Comparison of ENCODE assay signal across 13 mouse cellular contexts in genomic region chr10:39376676-39377075, GRCm38 (mm10). TPM values are rescaled to one million over a fixed set of nuclear protein-coding genes. Genes with fewer than 3 reads are reported as not detected.
DNase-seq lines count a peak whose midpoint lies in the region; ATAC-seq and TF ChIP-seq lines count a peak whose summit lies in the region.
"Had no signal": no experiment of that assay in that cellular context is flagged by ENCODE, and none has a peak within 500 bp of the region (broad histone marks: within the 10 kb centered on the region; RNA-seq: fewer than 3 reads in every experiment).

No protein-coding gene starts in this region.

- no peak overlapping the region for H3K4me2 ChIP-seq in midbrain, embryonic 15.5 days
- no peak overlapping the region for H3K4me2 ChIP-seq in midbrain, postnatal 0 days (ENCODE audit: low read depth, low read length, poor library complexity, severe bottlenecking)
- H3K4me2 ChIP-seq in intestine, postnatal 0 days (replicated peaks; ENCODE audit: low read depth) = no peak overlapping the region
- H3K4me2 ChIP-seq: lung, embryonic 14.5 days had no signal

- no peak overlapping the region for H3K27ac ChIP-seq in midbrain, embryonic 15.5 days
- no peak overlapping the region for H3K27ac ChIP-seq in midbrain, postnatal 0 days (ENCODE audit: low read depth, low read length)
- no peak overlapping the region for H3K27ac ChIP-seq in intestine, postnatal 0 days (ENCODE audit: low read depth, low read length)

- no peak overlapping the region for H3K9ac ChIP-seq in midbrain, embryonic 15.5 days
- no peak overlapping the region for H3K9ac ChIP-seq in midbrain, postnatal 0 days (replicated peaks; ENCODE audit: low read length, poor library complexity, severe bottlenecking)
- no peak overlapping the region for H3K9ac ChIP-seq in intestine, postnatal 0 days (ENCODE audit: low read depth, low read length)
- H3K9ac ChIP-seq: lung, embryonic 14.5 days had no signal

- no peak for DNase-seq in frontal cortex, postnatal 25 days (ENCODE audit: low spot score in 2 of 2)
- no peak for DNase-seq in midbrain, postnatal 0 days (ENCODE audit: low spot score)
- peak; percentile 34 for DNase-seq in thymus, postnatal 25 days
- DNase-seq in urinary bladder, postnatal 14 days (ENCODE audit: low spot score) = no peak
- no peak for DNase-seq in frontal cortex, postnatal 14 days (ENCODE audit: low spot score in 2 of 2)
- DNase-seq: cerebellum, adult 2 months; heart, adult 18-20 months; lung, embryonic 14.5 days; right cerebral cortex, postnatal 25 days had no signal

- WGBS in midbrain, embryonic 15.5 days = 86% methylated on average over 9 of the region's 9 CpGs
- 84% methylated on average over 9 of the region's 9 CpGs for WGBS in midbrain, postnatal 0 days
- 55% methylated on average over 9 of the region's 9 CpGs for WGBS in intestine, postnatal 0 days

- no peaks in the 10 kb centered on the region for H3K9me3 ChIP-seq in midbrain, embryonic 15.5 days
- H3K9me3 ChIP-seq in midbrain, postnatal 0 days (ENCODE audit: low read length) = no peaks in the 10 kb centered on the region
- no peaks in the 10 kb centered on the region for H3K9me3 ChIP-seq in intestine, postnatal 0 days (ENCODE audit: control insufficient read depth)

- no peaks in the 10 kb centered on the region for H3K27me3 ChIP-seq in midbrain, embryonic 15.5 days (replicated peaks)
- H3K27me3 ChIP-seq in midbrain, postnatal 0 days (ENCODE audit: insufficient read depth, low read length) = no peaks in the 10 kb centered on the region
- H3K27me3 ChIP-seq in intestine, postnatal 0 days (replicated peaks; ENCODE audit: control insufficient read depth, insufficient read depth, low read length) = no peaks in the 10 kb centered on the region
- H3K27me3 ChIP-seq: CH12.LX had no signal

- H3K4me3 ChIP-seq in midbrain, embryonic 15.5 days = no peak overlapping the region
- no peak overlapping the region for H3K4me3 ChIP-seq in midbrain, postnatal 0 days (ENCODE audit: low read depth, low read length)
- H3K4me3 ChIP-seq in intestine, postnatal 0 days (ENCODE audit: low read depth, low read length) = no peak overlapping the region

- peaks cover 85% of the 10 kb centered on the region for H3K4me1 ChIP-seq in midbrain, embryonic 15.5 days
- H3K4me1 ChIP-seq in midbrain, postnatal 0 days (ENCODE audit: insufficient read depth, low read length) = peaks cover 39% of the 10 kb centered on the region
- peaks cover 18% of the 10 kb centered on the region for H3K4me1 ChIP-seq in intestine, postnatal 0 days (replicated peaks; ENCODE audit: control insufficient read depth, insufficient read depth, low read length)

- no peaks in the 10 kb centered on the region for H3K36me3 ChIP-seq in midbrain, embryonic 15.5 days (replicated peaks)
- H3K36me3 ChIP-seq in midbrain, postnatal 0 days (ENCODE audit: insufficient read depth, low read length) = no peaks in the 10 kb centered on the region
- no peaks in the 10 kb centered on the region for H3K36me3 ChIP-seq in intestine, postnatal 0 days (ENCODE audit: control insufficient read depth, insufficient read depth)

- TF ChIP-seq CTCF in midbrain, postnatal 0 days (IDR thresholded peaks at IDR 0.05) = no peak
- no peak for TF ChIP-seq CTCF in intestine, postnatal 0 days (IDR thresholded peaks at IDR 0.05; ENCODE audit: low read depth)

- peak; percentile 25; the same call in 1 of the 2 replicates for ATAC-seq in frontal cortex, adult (ENCODE audit: low TSS enrichment)
- 0 out of 2 replicates have a peak, but pooled peaks have one; percentile 18 for ATAC-seq in midbrain, embryonic 15.5 days (replicated peaks)
- ATAC-seq in midbrain, postnatal 0 days (ENCODE audit: low FRiP score) = no peak
- peak; percentile 38 for ATAC-seq in intestine, postnatal 0 days

RNA-seq across cellular contexts. Expression of gene Fyn, which starts 8.0 kb away (rescaled TPM):
- 70.3 and 71.0 TPM in 2 replicates for polyA plus RNA-seq in midbrain, embryonic 15.5 days (2015; fragmentation: Nextera tagmentation; extraction: Ambion mirVana)
- 121 and 133 TPM in 2 replicates for total RNA-seq in midbrain, postnatal 0 days (2014; rRNA removed)
- polyA plus RNA-seq in midbrain, postnatal 0 days (2015; fragmentation: Nextera tagmentation; extraction: Ambion mirVana) = 75.6 and 82.9 TPM in 2 replicates
- 13.3 and 13.5 TPM in 2 replicates for polyA plus RNA-seq in intestine, postnatal 0 days (2015; fragmentation: Nextera tagmentation; extraction: Ambion mirVana)
